Mouse (Mus musculus) spleen, embryonic (tissue): ENCODE data around the gene Topbp1.

Experiments used
- CTCF ChIA-PET: fragments of 350-600 bp; sonication (Branson Sonifier 250); formaldehyde crosslinking; loops from one replicate; lab custom pipeline; 2022; lab: Charles Lee

The Topbp1 gene

GRCm38 (mm10) chr9:103383576-103383975 is 78.6 kb downstream of the Topbp1 start:
- CTCF ChIA-PET: interaction anchor here (0.7 kb wide), 1 partner anchor 19 kb away, joined by 3 read pairs; no protein-coding TSS in a partner anchor

GRCm38 (mm10) chr9:103384141-103384796 is 79.3 kb downstream of the Topbp1 start:
- CTCF ChIA-PET: no interaction called here

GRCm38 (mm10) chr9:103385600-103385999 is 80.6 kb downstream of the Topbp1 start:
- CTCF ChIA-PET: no interaction called here

- CTCF ChIA-PET: no interaction called here
Observed at GRCm38 (mm10) chr9:103386573-103386972, 81.6 kb downstream of the Topbp1 start.

GRCm38 (mm10) chr9:103387011-103387653 is 82.1 kb downstream of the Topbp1 start:
- CTCF ChIA-PET: no interaction called here

DNA sequence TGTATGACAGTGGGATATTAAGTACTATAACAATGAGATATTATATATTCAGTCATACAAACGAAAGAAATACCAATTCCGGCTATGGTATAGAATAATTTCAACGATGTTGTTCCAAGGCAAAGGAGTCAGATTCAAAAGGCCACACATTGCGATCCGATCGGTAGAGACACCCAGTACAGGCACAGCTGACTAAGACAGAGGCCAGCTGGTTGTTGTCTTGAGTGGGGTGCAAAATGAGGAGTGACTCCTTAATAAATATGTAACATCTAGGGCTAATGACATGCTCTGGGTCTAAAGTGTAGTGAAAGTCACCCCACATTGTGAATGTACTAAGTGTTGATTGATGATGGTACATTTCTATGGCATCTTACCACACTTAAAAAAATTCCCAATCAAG is 84.2 kb downstream of the Topbp1 start:
- CTCF ChIA-PET: no interaction called here

GRCm38 (mm10) chr9:103391796-103392372 is 86.9 kb downstream of the Topbp1 start:
- CTCF ChIA-PET: no interaction called here

DNA sequence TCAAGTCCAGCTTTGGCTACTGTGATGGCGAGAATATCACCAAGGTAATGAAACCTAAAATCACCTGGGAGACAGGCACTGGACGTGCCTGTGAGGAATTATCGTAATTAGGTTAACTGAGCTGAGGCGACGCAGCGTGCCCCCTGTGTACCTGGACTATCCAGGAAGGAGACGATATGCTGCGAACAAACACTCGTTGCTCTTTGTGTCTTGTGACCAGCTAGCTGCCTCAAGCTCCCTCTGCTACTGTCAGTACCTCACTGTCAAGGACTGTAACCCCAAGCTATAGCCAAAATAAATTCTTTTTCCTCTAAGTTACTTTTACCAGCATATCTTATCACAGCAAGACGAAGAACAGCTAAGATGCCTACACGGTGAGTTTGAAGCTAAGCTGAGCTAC is 88.2 kb downstream of the Topbp1 start:
- CTCF ChIA-PET: interaction anchor here (0.5 kb wide), 1 partner anchor 16 kb away, joined by 3 read pairs; no protein-coding TSS in a partner anchor

DNA sequence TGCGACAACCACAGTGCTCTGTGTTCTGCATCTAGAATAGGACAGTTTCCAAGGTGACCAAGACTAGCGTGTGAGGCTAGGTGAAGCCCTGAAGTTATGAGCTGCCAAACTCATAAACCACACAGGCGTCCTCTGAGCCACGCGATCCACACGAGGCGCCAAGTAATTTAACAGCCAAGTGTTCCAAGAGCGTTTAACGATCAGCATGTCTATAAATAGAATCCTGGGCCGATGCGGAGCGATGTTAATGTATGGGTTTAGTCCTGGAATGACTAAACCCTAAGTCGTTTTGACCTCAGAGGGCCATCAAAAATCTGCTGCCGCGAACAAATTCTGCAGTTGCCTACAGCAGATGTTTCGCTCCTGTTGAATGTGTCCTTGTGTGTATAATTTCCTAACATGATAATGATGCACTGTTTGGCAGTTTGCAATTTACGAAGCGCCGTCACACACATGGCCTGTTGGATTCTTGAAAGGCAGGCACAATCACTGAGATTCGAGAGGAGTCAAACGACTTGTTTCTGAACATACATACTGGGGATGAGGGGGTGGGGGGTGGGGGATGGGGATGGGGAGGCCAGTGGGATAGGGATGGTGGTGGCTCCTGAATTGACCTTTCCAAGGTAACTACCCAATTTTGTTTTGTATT is 93.6 kb downstream of the Topbp1 start:
- CTCF ChIA-PET: no interaction called here
